In the genomic region with DNA sequence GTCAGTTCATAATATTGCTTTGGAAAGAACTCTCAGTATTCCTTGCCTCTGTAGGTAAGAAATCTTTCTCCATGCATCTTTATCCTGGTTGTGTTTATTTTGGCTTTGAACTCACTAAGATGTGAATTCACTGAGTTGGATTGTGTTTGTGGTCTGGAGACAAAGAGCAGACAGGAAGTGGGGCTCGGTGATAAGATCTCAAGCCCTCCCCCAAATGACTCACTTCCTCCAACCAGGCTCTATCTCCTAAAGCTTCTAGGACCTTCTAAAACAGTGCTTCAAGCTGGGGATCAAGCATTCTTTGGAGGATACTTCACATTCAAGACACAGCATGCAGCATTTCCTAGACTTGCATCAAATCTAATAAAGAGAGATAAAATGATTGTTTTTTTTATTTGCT, we compare ENCODE assay signal across 15 mouse cellular contexts.
DNase-seq lines count a peak whose midpoint lies in the region; ATAC-seq and TF ChIP-seq lines count a peak whose summit lies in the region.
"Had no signal": no experiment of that assay in that cellular context is flagged by ENCODE, and none has a peak within 500 bp of the region (broad histone marks: within the 10 kb centered on the region; RNA-seq: fewer than 3 reads in every experiment).

No protein-coding gene starts in this region.

- ATAC-seq in lung, embryonic 14.5 days (ENCODE audit: insufficient read depth) = no peak
- peak; percentile 40 for ATAC-seq in megakaryocyte, adult 5-6 weeks (ENCODE audit: poor library complexity, severe bottlenecking)
- ATAC-seq: forebrain, embryonic 13.5 days had no signal

- WGBS in lung, embryonic 14.5 days = 52% methylated on average over 1 of the region's 1 CpGs

- TF ChIP-seq CTCF in lung, embryonic 14.5 days (IDR thresholded peaks at IDR 0.05; ENCODE audit: low read depth) = no peak

- no peaks in the 10 kb centered on the region for H3K4me1 ChIP-seq in lung, embryonic 14.5 days (ENCODE audit: insufficient read depth)
- H3K4me1 ChIP-seq: hindbrain, embryonic 15.5 days; limb, embryonic 15.5 days; neural tube, embryonic 12.5 days had no signal

- H3K9ac ChIP-seq in lung, embryonic 14.5 days = no peak overlapping the region
- H3K9ac ChIP-seq: forebrain, embryonic 13.5 days; hindbrain, embryonic 15.5 days; kidney, embryonic 15.5 days; limb, embryonic 15.5 days; neural tube, embryonic 12.5 days had no signal

- no peaks in the 10 kb centered on the region for H3K36me3 ChIP-seq in lung, embryonic 14.5 days (ENCODE audit: insufficient read depth)
- H3K36me3 ChIP-seq: hindbrain, embryonic 15.5 days; kidney, embryonic 15.5 days; limb, embryonic 15.5 days; neural tube, embryonic 12.5 days had no signal

- no peaks in the 10 kb centered on the region for H3K9me3 ChIP-seq in lung, embryonic 14.5 days (ENCODE audit: low read depth, low read length)
- H3K9me3 ChIP-seq: forebrain, embryonic 13.5 days; hindbrain, embryonic 15.5 days; kidney, embryonic 15.5 days; limb, embryonic 15.5 days; neural tube, embryonic 12.5 days had no signal

- peak; percentile 33 for DNase-seq in lung, embryonic 14.5 days
- no peak for DNase-seq in lung, postnatal 14 days
- DNase-seq in NIH3T3 (ENCODE audit: low read depth) = peak; percentile 41
- DNase-seq in kidney, adult 18-20 months = no peak
- DNase-seq in cerebellum, postnatal 10 days = no peak
- no peak for DNase-seq in spleen, postnatal 4 days (ENCODE audit: low spot score in 2 of 2)
- DNase-seq: adrenal gland, postnatal 14 days; gastrocnemius, postnatal 14 days; right cerebral cortex, postnatal 25 days had no signal

- no peak overlapping the region for H3K27ac ChIP-seq in lung, embryonic 14.5 days (ENCODE audit: low read depth)
- H3K27ac ChIP-seq: forebrain, embryonic 13.5 days; hindbrain, embryonic 15.5 days; kidney, embryonic 15.5 days; limb, embryonic 15.5 days; neural tube, embryonic 12.5 days had no signal

- H3K4me3 ChIP-seq in lung, embryonic 14.5 days (ENCODE audit: low read depth, low read length) = no peak overlapping the region
- H3K4me3 ChIP-seq: forebrain, embryonic 13.5 days; hindbrain, embryonic 15.5 days; kidney, embryonic 15.5 days; limb, embryonic 15.5 days; neural tube, embryonic 12.5 days had no signal

- H3K27me3 ChIP-seq in lung, embryonic 14.5 days (ENCODE audit: insufficient read depth, low read length) = no peaks in the 10 kb centered on the region
- H3K27me3 ChIP-seq: forebrain, embryonic 13.5 days; hindbrain, embryonic 15.5 days; kidney, embryonic 15.5 days; limb, embryonic 15.5 days; neural tube, embryonic 12.5 days had no signal

- no peak overlapping the region for H3K4me2 ChIP-seq in lung, embryonic 14.5 days
- H3K4me2 ChIP-seq: forebrain, embryonic 13.5 days; hindbrain, embryonic 15.5 days; kidney, embryonic 15.5 days; limb, embryonic 15.5 days; neural tube, embryonic 12.5 days had no signal

Comparison
In these comparisons a context has a peak if more than half of its experiments do, and no peak if none do; other contexts are left out.
1. DNase-seq: peak in lung, embryonic 14.5 days (single experiment) and NIH3T3 (single experiment); none in lung, postnatal 14 days (single experiment), kidney, adult 18-20 months (single experiment), cerebellum, postnatal 10 days (0 of 2) and spleen, postnatal 4 days (0 of 2).